Mouse (Mus musculus) testis, adult 2 months (tissue): ENCODE measurements around the gene Ctc1. TPM values are rescaled to one million over a fixed set of nuclear protein-coding genes. Genes with fewer than 3 reads are reported as not detected.

ENCODE experiments used
- H3K27ac ChIP-seq: fragments of 200-500 bp; 2 replicates; pipeline ENCODE4 v1.5.1; 2012; ENCODE audit warnings: low read depth, low read length; ENCODE audit not compliant: control insufficient read depth, insufficient read depth
- H3K27me3 ChIP-seq: fragments of 200-500 bp; 2 replicates; pipeline ENCODE4 v1.6.1; 2012; ENCODE audit warnings: mild to moderate bottlenecking, low read length, moderate library complexity; ENCODE audit not compliant: control insufficient read depth, insufficient read depth
- H3K36me3 ChIP-seq: fragments of 200-500 bp; 2 replicates; pipeline ENCODE4 v1.6.1; 2012; ENCODE audit warnings: mild to moderate bottlenecking, low read length; ENCODE audit not compliant: control insufficient read depth, insufficient read depth
- H3K4me1 ChIP-seq: fragments of 200-500 bp; 2 replicates; pipeline ENCODE4 v1.6.1; 2012; ENCODE audit warnings: low read length; ENCODE audit not compliant: control insufficient read depth, insufficient read depth
- H3K4me3 ChIP-seq: fragments of 200-500 bp; 2 replicates; pipeline ENCODE4 v1.5.1; 2012; ENCODE audit warnings: low read depth, mild to moderate bottlenecking, low read length, moderate library complexity, mixed read lengths; ENCODE audit not compliant: control insufficient read depth
- CTCF ChIP-seq: fragments of 200-500 bp; IDR thresholded peaks from 2 replicates; pipeline ENCODE4 v1.5.1; 2012; ENCODE audit warnings: low read depth, mild to moderate bottlenecking, inconsistent platforms, low read length, moderate library complexity; ENCODE audit not compliant: control insufficient read depth, insufficient read depth, insufficient replicate concordance
- POLR2A ChIP-seq: fragments of 200-500 bp; IDR thresholded peaks from 2 replicates; pipeline ENCODE4 v1.6.1; 2012; ENCODE audit warnings: low read depth, mild to moderate bottlenecking, inconsistent platforms, low read length, moderate library complexity; ENCODE audit not compliant: control insufficient read depth
- polyA plus RNA-seq: library from polyadenylated mRNA; depleted of rRNA; stranded (reverse); fragments of >200 nt; gene quantifications from 2 replicates; pipeline ENCODE4 v1.2.3, GENCODE M21; 2012

The Ctc1 gene
- polyA plus RNA-seq, 1 experiment, result 44.5 TPM

GRCm38 (mm10) chr11:69026562-69026961, 10.9 kb downstream of the Ctc1 start:
- Histone ChIP-seq H3K27me3 (no peaks in the 10 kb centered on the region), H3K4me1 (no peaks in the 10 kb centered on the region), H3K4me3 (no peak overlapping the region), H3K36me3 (peaks cover 8% of the 10 kb centered on the region), H3K27ac (no peak overlapping the region)
- TF ChIP-seq CTCF, result no peak
- no peak for TF ChIP-seq POLR2A

- no peak overlapping the region for H3K27ac ChIP-seq
- H3K4me3 ChIP-seq, result no peak overlapping the region
- no peak for TF ChIP-seq POLR2A
- TF ChIP-seq CTCF, result no peak
- H3K27me3 ChIP-seq, result no peaks in the 10 kb centered on the region
- H3K4me1 ChIP-seq, result no peaks in the 10 kb centered on the region
- peaks cover 10% of the 10 kb centered on the region for H3K36me3 ChIP-seq
Measured at GRCm38 (mm10) chr11:69028805-69029204, 13.1 kb downstream of the Ctc1 start.

DNA sequence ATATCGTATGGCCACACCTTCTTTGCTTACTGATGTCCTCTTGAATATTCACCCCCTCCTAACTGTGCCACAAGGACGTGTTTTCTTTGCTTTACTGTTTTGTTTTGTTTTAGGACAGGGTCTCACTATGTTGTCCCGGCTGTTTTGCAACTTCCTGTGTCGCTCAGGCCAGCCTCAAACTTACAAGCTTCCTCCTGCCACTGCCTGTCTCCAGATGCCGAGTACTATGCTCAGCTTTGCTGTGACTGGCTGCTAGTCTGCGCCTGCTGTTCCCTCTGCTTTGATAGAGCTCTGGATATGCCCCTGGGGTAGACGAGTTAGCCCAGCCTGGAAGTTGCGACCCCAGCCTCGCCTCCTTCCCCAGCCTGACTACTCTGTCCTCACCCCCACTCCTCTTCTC, 17.8 kb downstream of the Ctc1 start:
- Histone ChIP-seq H3K36me3 (peaks cover 6% of the 10 kb centered on the region), H3K27me3 (no peaks in the 10 kb centered on the region), H3K4me3 (no peak overlapping the region), H3K4me1 (no peaks in the 10 kb centered on the region; the same call in none of the 2 replicates), H3K27ac (no peak overlapping the region)
- TF ChIP-seq POLR2A, result no peak
- TF ChIP-seq CTCF, result no peak

DNA sequence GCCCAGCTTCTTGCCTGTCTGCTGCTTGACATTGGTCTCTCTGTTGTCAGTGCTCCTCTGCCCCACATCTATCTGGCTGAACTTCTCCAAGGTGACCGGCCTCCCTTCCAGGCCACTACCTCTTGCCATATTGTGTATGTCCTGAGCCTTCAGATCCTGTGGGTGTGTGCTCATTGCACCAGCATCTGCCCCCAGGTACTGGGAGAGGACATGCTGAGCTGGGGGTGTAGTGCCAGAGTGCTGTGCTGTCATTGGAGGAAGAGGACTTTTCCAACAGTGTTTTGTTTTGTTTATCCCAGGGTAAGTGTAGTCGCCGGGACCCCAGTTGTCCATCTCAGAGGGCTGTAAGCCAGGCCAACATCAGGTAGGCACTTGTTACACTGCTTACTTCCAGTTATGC, 18.9 kb downstream of the Ctc1 start:
- peaks cover 6% of the 10 kb centered on the region for H3K36me3 ChIP-seq
- no peak overlapping the region for H3K27ac ChIP-seq
- no peak overlapping the region for H3K4me3 ChIP-seq
- peaks cover 2% of the 10 kb centered on the region for H3K4me1 ChIP-seq
- TF ChIP-seq POLR2A (no peak), CTCF (no peak)
- no peaks in the 10 kb centered on the region for H3K27me3 ChIP-seq

- Histone ChIP-seq H3K27me3 (no peaks in the 10 kb centered on the region), H3K4me1 (peaks cover 3% of the 10 kb centered on the region), H3K27ac (peak overlapping the region; percentile 70), H3K4me3 (no peak overlapping the region), H3K36me3 (peaks cover 6% of the 10 kb centered on the region)
- TF ChIP-seq POLR2A, result no peak
- TF ChIP-seq CTCF, result no peak
Measured at GRCm38 (mm10) chr11:69035411-69035810, 19.7 kb downstream of the Ctc1 start.

DNA sequence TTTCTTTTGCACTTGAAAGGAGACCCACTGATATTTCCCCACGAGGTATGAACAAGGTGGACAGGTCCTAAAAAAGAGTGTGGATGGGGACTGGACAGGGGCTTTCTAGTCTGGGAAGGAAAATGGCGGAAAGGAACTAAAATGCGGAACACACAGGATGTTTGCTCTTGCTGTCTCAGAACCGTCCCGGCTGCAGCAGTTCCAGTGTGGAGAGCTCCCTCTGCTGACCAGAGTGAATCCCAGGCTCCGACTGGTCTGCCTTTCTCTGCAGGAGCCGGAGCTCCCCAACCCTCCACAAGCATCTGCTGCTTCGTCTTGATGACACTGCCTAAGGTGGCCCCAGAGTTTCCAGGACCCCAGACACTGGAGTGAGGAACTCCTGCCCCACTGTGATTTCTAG, 20.1 kb downstream of the Ctc1 start:
- H3K4me3 ChIP-seq, result no peak overlapping the region
- TF ChIP-seq CTCF (peak; percentile 61; the same call in 1 of the 2 replicates), POLR2A (no peak)
- peaks cover 3% of the 10 kb centered on the region for H3K4me1 ChIP-seq
- H3K36me3 ChIP-seq, result peaks cover 3% of the 10 kb centered on the region
- peak overlapping the region; percentile 70 for H3K27ac ChIP-seq
- H3K27me3 ChIP-seq, result no peaks in the 10 kb centered on the region

DNA sequence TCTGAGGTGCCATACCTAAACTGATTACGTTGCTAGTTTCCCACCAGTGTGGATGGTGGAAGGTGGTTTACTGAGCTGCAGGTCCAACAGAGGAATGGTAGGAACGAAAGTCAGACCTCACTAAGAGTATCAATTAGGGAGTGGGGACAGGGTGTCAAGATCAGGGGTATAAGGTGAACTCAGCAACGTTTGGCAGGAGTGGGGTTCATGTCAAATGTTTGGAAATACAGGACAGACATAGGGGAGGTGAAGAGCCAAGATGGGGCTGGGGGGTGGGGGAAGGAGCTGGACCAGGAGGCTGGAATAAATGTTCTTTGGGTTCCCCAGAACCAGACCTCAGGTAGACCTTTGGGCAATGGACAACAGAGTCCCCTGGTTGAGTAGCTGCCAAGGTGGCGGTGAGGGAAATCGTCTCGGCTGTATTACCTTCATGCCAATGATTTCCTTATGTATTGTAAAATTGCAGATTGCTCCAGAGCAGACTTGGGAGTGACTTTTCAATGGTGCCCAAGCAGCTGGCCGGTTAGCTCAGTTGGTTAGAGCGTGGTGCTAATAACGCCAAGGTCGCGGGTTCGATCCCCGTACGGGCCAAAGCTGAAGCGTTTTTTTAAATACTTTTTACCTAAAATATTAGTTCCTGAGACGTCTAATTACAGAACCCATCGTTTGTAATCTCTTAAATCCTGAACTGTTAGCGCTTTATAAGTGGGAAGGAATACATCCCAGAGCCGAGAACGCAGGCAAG, 20.9 kb downstream of the Ctc1 start:
- Histone ChIP-seq H3K4me1 (peaks cover 6% of the 10 kb centered on the region), H3K36me3 (peaks cover 3% of the 10 kb centered on the region)
- TF ChIP-seq CTCF (no peak), POLR2A (no peak)

More for the DNA sequence above, 20.9 kb downstream of the Ctc1 start:
- Histone ChIP-seq H3K4me3 (peak overlapping the region; percentile 90), H3K27ac (peak overlapping the region; percentile 64; the same call in 1 of the 2 replicates), H3K27me3 (no peaks in the 10 kb centered on the region)
